Mouse (Mus musculus) kidney, embryonic 15.5 days (tissue): ENCODE data around the gene Hrnr. TPM values are rescaled to one million over a fixed set of nuclear protein-coding genes. Genes with fewer than 3 reads are reported as not detected.

ENCODE experiments used
- ATAC-seq: fragments of 200-750 bp; cut with Nextera tagmentation; replicated peaks from 2 replicates; pipeline ENCODE4 v1.8.0; 2017; ENCODE audit warnings: moderate TSS enrichment; ENCODE audit not compliant: low FRiP score
- H3K27ac ChIP-seq: fragments of 300-500 bp; sonication (generic); 2 replicates; pipeline ENCODE4 v1.5.1; 2015; ENCODE audit warnings: mild to moderate bottlenecking, inconsistent platforms
- H3K27me3 ChIP-seq: fragments of 300-500 bp; sonication (generic); 2 replicates; pipeline ENCODE4 v1.6.1; 2015; ENCODE audit warnings: inconsistent platforms
- H3K36me3 ChIP-seq: fragments of 300-500 bp; sonication (generic); 2 replicates; pipeline ENCODE4 v1.6.1; 2015; ENCODE audit warnings: inconsistent platforms
- H3K4me1 ChIP-seq: fragments of 300-500 bp; sonication (generic); 2 replicates; pipeline ENCODE4 v1.6.1; 2015; ENCODE audit warnings: inconsistent platforms
- H3K4me2 ChIP-seq: fragments of 300-500 bp; sonication (generic); 2 replicates; pipeline ENCODE4 v1.6.1; 2015; ENCODE audit warnings: moderate library complexity, mild to moderate bottlenecking, inconsistent platforms
- H3K4me3 ChIP-seq: fragments of 300-500 bp; sonication (generic); replicated peaks from 2 replicates; pipeline ENCODE4 v1.5.1; 2015; ENCODE audit warnings: mild to moderate bottlenecking, inconsistent platforms
- H3K9ac ChIP-seq: fragments of 300-500 bp; sonication (generic); 2 replicates; pipeline ENCODE4 v1.6.1; 2015; ENCODE audit warnings: mild to moderate bottlenecking, inconsistent platforms
- H3K9me3 ChIP-seq: fragments of 300-500 bp; sonication (generic); replicated peaks from 2 replicates; pipeline ENCODE4 v1.6.1; 2016; ENCODE audit warnings: inconsistent platforms
- WGBS: fragments of 180-500 bp; shearing (Covaris S2); methylation state at CpG from one replicate; pipeline ENCODE4 v1.1.7; 2015; ENCODE audit warnings: mixed read lengths; 5-methylcytosine and 5-hydroxymethylcytosine counted together
- polyA plus RNA-seq: library from polyadenylated mRNA; unstranded; fragments of >200 nt; fragmentation: Nextera tagmentation; extraction: Ambion mirVana; gene quantifications from 2 replicates; pipeline ENCODE4 v1.2.1, GENCODE M21; 2015

Gene Hrnr
- polyA plus RNA-seq, 1 experiment from 2014 or later = 0.01 TPM

DNA sequence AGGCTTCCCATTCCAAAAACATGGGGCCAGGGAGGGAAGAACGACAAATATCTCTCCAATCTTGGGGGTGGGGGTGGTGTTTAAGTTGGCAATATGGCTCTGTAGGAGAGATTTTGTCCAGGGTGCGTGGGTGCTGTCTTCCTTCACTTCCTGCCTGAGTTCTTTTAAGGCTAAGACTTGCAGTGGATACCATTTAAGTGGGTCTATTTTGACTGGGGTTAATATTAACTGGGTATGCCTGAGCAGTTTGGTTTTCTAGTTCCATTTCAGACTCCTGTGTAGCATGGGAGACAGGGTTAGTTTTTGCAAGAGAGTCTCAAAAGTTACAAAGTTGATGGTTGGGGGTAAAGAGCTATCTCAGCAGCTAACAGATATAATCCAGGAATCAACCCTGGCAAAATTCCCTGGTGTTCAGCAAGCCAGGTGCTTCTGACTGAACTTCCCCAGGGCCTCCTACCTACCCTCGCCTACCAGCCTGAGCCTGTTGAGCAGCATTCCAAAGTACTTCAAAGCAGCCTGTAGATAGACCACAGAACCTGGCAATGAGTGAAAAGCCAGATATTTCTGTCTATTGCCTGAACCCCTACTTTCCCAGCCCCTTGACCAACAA, 47.5 kb downstream of the Hrnr start:
- Histone ChIP-seq H3K4me3 (no peak overlapping the region), H3K4me1 (peaks cover 10% of the 10 kb centered on the region), H3K27me3 (no peaks in the 10 kb centered on the region), H3K9me3 (no peaks in the 10 kb centered on the region), H3K27ac (peak overlapping the region; percentile 79), H3K4me2 (no peak overlapping the region), H3K36me3 (no peaks in the 10 kb centered on the region), H3K9ac (no peak overlapping the region)
- peak; percentile 83 for ATAC-seq
- WGBS = 56% methylated on average over 3 of the region's 3 CpGs

DNA sequence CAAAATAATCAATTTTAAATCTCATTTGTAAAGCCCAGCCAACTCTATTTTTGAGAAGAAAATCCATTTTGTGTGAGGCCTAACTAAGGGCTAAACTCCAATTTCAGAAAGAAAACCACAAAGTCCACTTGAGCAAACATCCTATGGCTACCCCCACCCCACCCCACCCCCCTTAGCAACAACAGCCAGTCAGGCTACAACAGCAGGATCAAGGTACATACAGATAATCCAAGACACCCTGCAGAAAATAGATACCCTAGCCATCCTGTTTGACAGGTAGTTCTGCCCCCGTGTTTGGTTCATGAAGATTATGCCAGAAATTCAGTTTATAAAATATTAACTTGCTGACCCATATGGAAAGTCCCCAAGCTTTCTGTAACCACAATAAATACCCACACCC, 48.6 kb downstream of the Hrnr start:
- ATAC-seq = no peak
- no peaks in the 10 kb centered on the region for H3K27me3 ChIP-seq
- H3K4me2 ChIP-seq = no peak overlapping the region
- H3K4me1 ChIP-seq = peaks cover 5% of the 10 kb centered on the region; the same call in 1 of the 2 replicates
- H3K9ac ChIP-seq = no peak overlapping the region
- H3K27ac ChIP-seq = peak overlapping the region; percentile 79; the same call in 1 of the 2 replicates
- H3K4me3 ChIP-seq = no peak overlapping the region
- 70% methylated on average over 1 of the region's 1 CpGs for WGBS
- H3K9me3 ChIP-seq = no peaks in the 10 kb centered on the region
- no peaks in the 10 kb centered on the region for H3K36me3 ChIP-seq

DNA sequence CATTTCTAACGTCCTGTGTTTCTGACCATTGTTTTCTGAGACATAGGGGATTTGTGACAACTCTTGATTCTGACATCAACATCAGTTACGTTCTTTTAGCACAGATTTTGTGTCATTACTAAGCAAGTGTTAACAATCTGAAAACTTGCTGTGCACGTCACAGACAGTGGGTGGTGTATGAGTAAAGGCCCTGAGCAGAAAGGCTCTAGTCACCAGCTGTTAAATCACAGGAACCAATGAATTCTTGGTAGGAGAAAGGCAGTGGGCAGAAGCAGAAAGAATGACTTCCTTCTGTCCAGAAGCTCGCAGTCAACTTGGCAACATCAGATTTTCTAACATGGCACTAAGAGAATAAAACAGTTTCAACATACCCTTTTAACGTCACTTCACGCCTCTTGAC, 53.9 kb downstream of the Hrnr start:
- no peak for ATAC-seq
- no peaks in the 10 kb centered on the region for H3K27me3 ChIP-seq
- WGBS = 78% methylated on average over 6 of the region's 6 CpGs

DNA sequence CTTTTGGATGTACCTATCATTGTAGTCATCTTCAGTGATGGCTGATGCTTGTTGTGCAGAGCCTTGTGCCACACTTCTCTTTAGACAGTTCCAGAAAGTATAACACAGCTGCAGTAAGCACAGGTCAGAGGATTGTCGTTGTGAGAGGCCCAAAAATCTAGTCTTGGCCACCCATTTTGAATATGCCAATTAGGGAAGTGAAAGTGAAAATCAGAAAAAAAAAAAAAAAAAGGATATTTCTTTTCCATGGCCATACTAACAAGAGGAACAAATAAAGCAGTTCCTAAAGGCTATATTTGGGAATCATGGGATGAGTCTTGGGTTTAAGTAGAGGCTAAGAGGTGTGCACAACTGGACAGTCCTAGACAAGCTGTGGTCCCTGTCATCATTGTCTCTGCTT, 55.6 kb downstream of the Hrnr start:
- ATAC-seq = no peak
- H3K4me1 ChIP-seq = no peaks in the 10 kb centered on the region
- no peak overlapping the region for H3K27ac ChIP-seq
- H3K9me3 ChIP-seq = no peaks in the 10 kb centered on the region
- no peaks in the 10 kb centered on the region for H3K27me3 ChIP-seq
- H3K4me2 ChIP-seq = no peak overlapping the region
- H3K36me3 ChIP-seq = no peaks in the 10 kb centered on the region
- no peak overlapping the region for H3K4me3 ChIP-seq
- WGBS = 78% methylated on average over 1 of the region's 1 CpGs
- H3K9ac ChIP-seq = no peak overlapping the region

More for the DNA sequence above, 53.9 kb downstream of the Hrnr start:
- Histone ChIP-seq H3K4me1 (no peaks in the 10 kb centered on the region), H3K4me2 (no peak overlapping the region), H3K4me3 (no peak overlapping the region), H3K9ac (no peak overlapping the region), H3K27ac (no peak overlapping the region), H3K9me3 (no peaks in the 10 kb centered on the region), H3K36me3 (no peaks in the 10 kb centered on the region)

DNA sequence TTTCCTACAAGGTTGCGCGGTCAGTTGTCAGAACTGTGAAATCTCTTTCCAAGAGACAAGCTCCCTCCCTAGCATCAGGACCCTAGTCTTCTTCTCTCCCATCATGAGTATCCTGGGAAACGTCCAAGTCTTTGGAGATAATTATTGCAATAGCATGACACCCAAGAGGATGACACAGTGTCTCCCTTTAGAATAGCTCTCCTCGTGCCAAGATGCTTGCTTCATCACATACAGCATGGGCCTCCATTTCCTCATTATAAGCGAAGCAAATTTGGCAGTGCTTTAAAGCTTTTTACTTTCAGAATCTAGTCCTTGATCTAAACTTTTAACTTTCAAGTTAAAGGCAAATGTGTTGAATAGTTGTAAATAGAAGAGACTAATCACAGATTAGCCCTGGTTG, 56.1 kb downstream of the Hrnr start:
- Histone ChIP-seq H3K4me3 (no peak overlapping the region), H3K4me2 (no peak overlapping the region), H3K9me3 (no peaks in the 10 kb centered on the region), H3K4me1 (no peaks in the 10 kb centered on the region), H3K27me3 (no peaks in the 10 kb centered on the region), H3K27ac (no peak overlapping the region), H3K36me3 (no peaks in the 10 kb centered on the region), H3K9ac (no peak overlapping the region)
- ATAC-seq = no peak
- 89% methylated on average over 5 of the region's 5 CpGs for WGBS

DNA sequence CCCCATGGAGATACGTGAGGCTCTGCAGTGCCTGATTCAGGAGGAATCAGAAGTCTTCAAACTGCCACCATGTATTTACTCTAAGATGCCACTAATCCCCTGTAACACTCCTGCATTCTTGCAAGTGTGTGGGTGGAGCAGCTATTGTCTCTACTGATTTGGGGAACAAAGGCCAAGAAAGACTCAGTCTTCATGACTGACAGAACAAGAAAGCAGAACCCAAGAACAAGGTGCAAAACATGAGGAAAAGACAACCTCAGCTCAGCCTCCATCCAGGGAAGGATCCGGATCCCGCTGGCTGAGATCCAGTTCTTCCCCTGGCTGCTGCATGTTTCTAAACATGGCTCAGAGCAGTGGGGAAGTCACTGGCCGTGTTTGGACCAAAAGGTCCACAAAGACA, 58.6 kb downstream of the Hrnr start:
- Histone ChIP-seq H3K9me3 (no peaks in the 10 kb centered on the region), H3K27ac (no peak overlapping the region), H3K27me3 (no peaks in the 10 kb centered on the region), H3K4me3 (no peak overlapping the region), H3K4me1 (no peaks in the 10 kb centered on the region), H3K4me2 (no peak overlapping the region), H3K9ac (no peak overlapping the region), H3K36me3 (no peaks in the 10 kb centered on the region)
- WGBS = 69% methylated on average over 4 of the region's 4 CpGs
- no peak for ATAC-seq

Other genes with a start within 250 kb of the Hrnr start
- 0.10 TPM in 1 of 2 replicates, not detected in the other for gene Crnn, start 175.0 kb upstream of the Hrnr start, polyA plus RNA-seq
- gene Flg2, start 122.5 kb upstream of the Hrnr start, polyA plus RNA-seq = not detected in 2 replicates
- gene Flg, start 46.2 kb upstream of the Hrnr start, polyA plus RNA-seq = 0.04 and 0.06 TPM in 2 replicates
- gene Rptn, start 74.0 kb downstream of the Hrnr start, polyA plus RNA-seq = not detected in 2 replicates
- 4.0 and 5.0 TPM in 2 replicates for gene Tchh, start 122.6 kb downstream of the Hrnr start, polyA plus RNA-seq
- 0.15 and 0.38 TPM in 2 replicates for gene Tchhl1, start 149.0 kb downstream of the Hrnr start, polyA plus RNA-seq
- gene S100a11, start 200.7 kb downstream of the Hrnr start, polyA plus RNA-seq = 1,358 and 1,377 TPM in 2 replicates
- 516 and 533 TPM in 2 replicates for gene S100a10, start 235.3 kb downstream of the Hrnr start, polyA plus RNA-seq